Mouse (Mus musculus) midbrain, embryonic 15.5 days (tissue): ENCODE measurements around the gene Smad9. TPM values are rescaled to one million over a fixed set of nuclear protein-coding genes. Genes with fewer than 3 reads are reported as not detected.
A peak's percentile ranks its signal among the peaks of the same experiment; 100 is the strongest.

Experiments used
- ATAC-seq: fragments of 200-750 bp; cut with Nextera tagmentation; replicated peaks from 2 replicates; pipeline ENCODE4 v1.8.0; 2017; ENCODE audit warnings: moderate TSS enrichment
- H3K27ac ChIP-seq: fragments of 300-500 bp; sonication (generic); 2 replicates; pipeline ENCODE4 v1.5.1; 2015; ENCODE audit warnings: mild to moderate bottlenecking, inconsistent platforms
- H3K27me3 ChIP-seq: fragments of 300-500 bp; sonication (generic); replicated peaks from 2 replicates; pipeline ENCODE4 v1.6.1; 2015; ENCODE audit warnings: inconsistent platforms
- H3K36me3 ChIP-seq: fragments of 300-500 bp; sonication (generic); replicated peaks from 2 replicates; pipeline ENCODE4 v1.6.1; 2015; ENCODE audit warnings: inconsistent platforms
- H3K4me1 ChIP-seq: fragments of 300-500 bp; sonication (generic); 2 replicates; pipeline ENCODE4 v1.6.1; 2015; ENCODE audit warnings: inconsistent platforms
- H3K4me2 ChIP-seq: fragments of 300-500 bp; sonication (generic); 2 replicates; pipeline ENCODE4 v1.6.1; 2015; ENCODE audit warnings: inconsistent platforms, mild to moderate bottlenecking, moderate library complexity
- H3K4me3 ChIP-seq: fragments of 300-500 bp; sonication (generic); 2 replicates; pipeline ENCODE4 v1.5.1; 2015; ENCODE audit warnings: mild to moderate bottlenecking, inconsistent platforms
- H3K9ac ChIP-seq: fragments of 300-500 bp; sonication (generic); 2 replicates; pipeline ENCODE4 v1.6.1; 2015; ENCODE audit warnings: mild to moderate bottlenecking, inconsistent platforms
- H3K9me3 ChIP-seq: fragments of 300-500 bp; sonication (generic); 2 replicates; pipeline ENCODE4 v1.6.1; 2016; ENCODE audit warnings: inconsistent platforms
- WGBS: fragments of 180-500 bp; shearing (Covaris S2); methylation state at CpG from one replicate; pipeline ENCODE4 v1.1.7; 2015; ENCODE audit warnings: mixed read lengths; 5-methylcytosine and 5-hydroxymethylcytosine counted together
- polyA plus RNA-seq: library from polyadenylated mRNA; unstranded; fragments of >200 nt; fragmentation: Nextera tagmentation; extraction: Ambion mirVana; gene quantifications from 2 replicates; pipeline ENCODE4 v1.2.1, GENCODE M21; 2015

Smad9 gene
- polyA plus RNA-seq, 1 experiment from 2014 or later = 0.30 TPM

- H3K4me3 ChIP-seq = no peak overlapping the region
- no peaks in the 10 kb centered on the region for H3K27me3 ChIP-seq
- no peaks in the 10 kb centered on the region for H3K9me3 ChIP-seq
- 52% methylated on average over 2 of the region's 2 CpGs for WGBS
- H3K9ac ChIP-seq = no peak overlapping the region
- no peaks in the 10 kb centered on the region for H3K36me3 ChIP-seq
- no peak overlapping the region for H3K27ac ChIP-seq
- no peak overlapping the region for H3K4me2 ChIP-seq
- 0 out of 2 replicates have a peak, but pooled peaks have one; percentile 37 for ATAC-seq
- no peaks in the 10 kb centered on the region for H3K4me1 ChIP-seq
Observed at GRCm38 (mm10) chr3:54835421-54835820, 80.0 kb downstream of the Smad9 start.

Other genes starting within 250 kb of the Smad9 start
- 79.1 and 90.1 TPM in 2 replicates for gene Supt20, start 62.8 kb upstream of the Smad9 start, polyA plus RNA-seq
- gene Gm21958, start 41.2 kb upstream of the Smad9 start, polyA plus RNA-seq = not detected in 2 replicates
- gene Exosc8, start 20.2 kb upstream of the Smad9 start, polyA plus RNA-seq = 74.2 and 81.5 TPM in 2 replicates
- 41.4 and 47.0 TPM in 2 replicates for gene Alg5, start 20.0 kb upstream of the Smad9 start, polyA plus RNA-seq
- gene Rfxap, start 52.2 kb downstream of the Smad9 start, polyA plus RNA-seq = 41.9 and 44.1 TPM in 2 replicates
- gene Sertm1, start 160.3 kb downstream of the Smad9 start, polyA plus RNA-seq = 1.3 and 1.4 TPM in 2 replicates